Mouse (Mus musculus): ENCODE results near the gene Pank4.

Pank4 gene

GRCm38 (mm10) chr4:155012788-155013187 lies 48.9 kb downstream of the Pank4 start:
- DNase-seq (ENCODE audit: low spot score in 2 of 2), result peak; percentile 42 to 49

- no peak for DNase-seq (ENCODE audit: low spot score in 2 of 2)
Observed at GRCm38 (mm10) chr4:155014244-155014643, 50.3 kb downstream of the Pank4 start.

GRCm38 (mm10) chr4:155014791-155015190 lies 50.9 kb downstream of the Pank4 start:
- DNase-seq (ENCODE audit: low spot score in 2 of 2), result peak; percentile 36 to 61

- no peak for DNase-seq (ENCODE audit: low spot score in 2 of 2)
Observed at GRCm38 (mm10) chr4:155015550-155015949, 51.6 kb downstream of the Pank4 start.

GRCm38 (mm10) chr4:155016807-155017206 lies 52.9 kb downstream of the Pank4 start:
- no peak for DNase-seq (ENCODE audit: low spot score in 2 of 2)

- DNase-seq (ENCODE audit: low spot score in 2 of 2), result no peak
Observed at GRCm38 (mm10) chr4:155017253-155017878, 53.4 kb downstream of the Pank4 start.

GRCm38 (mm10) chr4:155018066-155018465 lies 54.1 kb downstream of the Pank4 start:
- DNase-seq (ENCODE audit: low spot score in 2 of 2), result no peak

GRCm38 (mm10) chr4:155018601-155019335 lies 54.8 kb downstream of the Pank4 start:
- no peak for DNase-seq (ENCODE audit: low spot score in 2 of 2)

GRCm38 (mm10) chr4:155019336-155019847 lies 55.5 kb downstream of the Pank4 start:
- DNase-seq (ENCODE audit: low spot score in 2 of 2), result no peak

- DNase-seq (ENCODE audit: low spot score in 2 of 2), result no peak
Observed at GRCm38 (mm10) chr4:155020141-155020540, 56.2 kb downstream of the Pank4 start.

GRCm38 (mm10) chr4:155020813-155021212 lies 56.9 kb downstream of the Pank4 start:
- DNase-seq (ENCODE audit: low spot score in 2 of 2), result no peak

GRCm38 (mm10) chr4:155022228-155022855 lies 58.4 kb downstream of the Pank4 start:
- no peak for DNase-seq (ENCODE audit: low spot score in 2 of 2)

GRCm38 (mm10) chr4:155024170-155025010 lies 60.5 kb downstream of the Pank4 start:
- DNase-seq (ENCODE audit: low spot score in 2 of 2), result no peak

All from frontal cortex, postnatal 25 days (tissue).